Comparison of ENCODE assay signal across 18 mouse cellular contexts in genomic region chr1:165665758-165666157, GRCm38 (mm10). TPM values are rescaled to one million over a fixed set of nuclear protein-coding genes. Genes with fewer than 3 reads are reported as not detected.
DNase-seq lines count a peak whose midpoint lies in the region; ATAC-seq lines count a peak whose summit lies in the region.
"Had no signal": no experiment of that assay in that cellular context is flagged by ENCODE, and none has a peak within 500 bp of the region (broad histone marks: within the 10 kb centered on the region; RNA-seq: fewer than 3 reads in every experiment).

No protein-coding gene starts in this region.

- peaks cover 80% of the 10 kb centered on the region for H3K4me1 ChIP-seq in heart, embryonic 10.5 days
- H3K4me1 ChIP-seq in heart, embryonic 11.5 days (ENCODE audit: control insufficient read depth, insufficient read depth, low read length) = peaks cover 73% of the 10 kb centered on the region
- H3K4me1 ChIP-seq in heart, embryonic 16.5 days (ENCODE audit: control insufficient read depth, insufficient read depth, low read length) = peaks cover 70% of the 10 kb centered on the region
- H3K4me1 ChIP-seq in kidney, embryonic 14.5 days (ENCODE audit: control insufficient read depth, insufficient read depth, low read length) = peaks cover 15% of the 10 kb centered on the region
- H3K4me1 ChIP-seq: embryonic facial prominence, embryonic 12.5 days had no signal

- no peaks in the 10 kb centered on the region for H3K9me3 ChIP-seq in heart, embryonic 10.5 days
- H3K9me3 ChIP-seq in heart, embryonic 11.5 days (replicated peaks; ENCODE audit: control insufficient read depth, low read length) = no peaks in the 10 kb centered on the region
- H3K9me3 ChIP-seq in heart, embryonic 16.5 days (replicated peaks; ENCODE audit: control insufficient read depth, low read length) = no peaks in the 10 kb centered on the region
- H3K9me3 ChIP-seq in kidney, embryonic 14.5 days (ENCODE audit: control insufficient read depth, low read length) = no peaks in the 10 kb centered on the region
- H3K9me3 ChIP-seq: embryonic facial prominence, embryonic 12.5 days; forebrain, embryonic 15.5 days; hindbrain, embryonic 15.5 days had no signal

- H3K9ac ChIP-seq in heart, embryonic 11.5 days (ENCODE audit: low read depth, low read length) = no peak overlapping the region
- peak overlapping the region; percentile 9; the same call in 1 of the 2 replicates for H3K9ac ChIP-seq in heart, embryonic 16.5 days (ENCODE audit: low read length)
- H3K9ac ChIP-seq in kidney, embryonic 14.5 days (ENCODE audit: low read depth, low read length) = no peak overlapping the region
- H3K9ac ChIP-seq: embryonic facial prominence, embryonic 12.5 days; forebrain, embryonic 15.5 days; hindbrain, embryonic 15.5 days had no signal

- no peak for ATAC-seq in heart, embryonic 11.5 days (replicated peaks; ENCODE audit: insufficient number of reproducible peaks, low FRiP score, low TSS enrichment)
- no peak for ATAC-seq in heart, embryonic 16.5 days (replicated peaks; ENCODE audit: extremely low read depth, insufficient read depth, low FRiP score)
- ATAC-seq in kidney, embryonic 14.5 days (ENCODE audit: low FRiP score, low TSS enrichment) = 0 out of 2 replicates have a peak, but pooled peaks have one; percentile 14
- ATAC-seq: activated CD4-positive, CD25-positive, alpha-beta regulatory T cell, adult 4 months; forebrain, embryonic 15.5 days; intestine, embryonic 16.5 days; Patski had no signal

- no peaks in the 10 kb centered on the region for H3K27me3 ChIP-seq in heart, embryonic 10.5 days (ENCODE audit: insufficient read depth, poor library complexity, severe bottlenecking)
- H3K27me3 ChIP-seq in heart, embryonic 11.5 days (ENCODE audit: control insufficient read depth, insufficient read depth, low read length) = no peaks in the 10 kb centered on the region
- no peaks in the 10 kb centered on the region for H3K27me3 ChIP-seq in heart, embryonic 16.5 days (ENCODE audit: control insufficient read depth, insufficient read depth, low read length)
- no peaks in the 10 kb centered on the region for H3K27me3 ChIP-seq in kidney, embryonic 14.5 days (ENCODE audit: control insufficient read depth, insufficient read depth, low read length)
- H3K27me3 ChIP-seq: CH12.LX; embryonic facial prominence, embryonic 12.5 days; forebrain, embryonic 15.5 days; hindbrain, embryonic 15.5 days had no signal

- H3K27ac ChIP-seq in heart, embryonic 10.5 days = peak overlapping the region; percentile 62
- no peak overlapping the region for H3K27ac ChIP-seq in heart, embryonic 11.5 days (ENCODE audit: low read depth, low read length)
- peak overlapping the region; percentile 40 for H3K27ac ChIP-seq in heart, embryonic 16.5 days (ENCODE audit: low read length)
- no peak overlapping the region for H3K27ac ChIP-seq in kidney, embryonic 14.5 days (ENCODE audit: low read depth, low read length)
- H3K27ac ChIP-seq: embryonic facial prominence, embryonic 12.5 days; forebrain, embryonic 15.5 days; hindbrain, embryonic 15.5 days had no signal

- H3K4me2 ChIP-seq in heart, embryonic 11.5 days = no peak overlapping the region
- H3K4me2 ChIP-seq in heart, embryonic 16.5 days (ENCODE audit: low read depth, low read length) = no peak overlapping the region
- no peak overlapping the region for H3K4me2 ChIP-seq in kidney, embryonic 14.5 days (replicated peaks; ENCODE audit: low read depth, low read length)
- H3K4me2 ChIP-seq: embryonic facial prominence, embryonic 12.5 days; forebrain, embryonic 15.5 days; hindbrain, embryonic 15.5 days had no signal

- 70% methylated on average over 5 of the region's 5 CpGs for WGBS in heart, embryonic 10.5 days
- 70% methylated on average over 5 of the region's 5 CpGs for WGBS in heart, embryonic 11.5 days (ENCODE audit: insufficient replicate concordance)
- WGBS in heart, embryonic 16.5 days = 64% methylated on average over 5 of the region's 5 CpGs
- WGBS in kidney, embryonic 14.5 days = 57% methylated on average over 5 of the region's 5 CpGs

- intact Hi-C loops in heart, postnatal 36 days (cut with DNase I) = no loop called here

- DNase-seq in heart, embryonic 10.5 days (ENCODE audit: low spot score) = no peak
- no peak for DNase-seq in heart, postnatal 36 days
- DNase-seq in kidney, postnatal 4 days = no peak
- DNase-seq: adrenal gland, postnatal 14 days; cerebellum, adult 11-12 months; cerebellum, adult 9-10 months; cerebellum, postnatal 25 days; gastrocnemius, postnatal 10 days had no signal

- peaks cover 47% of the 10 kb centered on the region for H3K36me3 ChIP-seq in heart, embryonic 10.5 days
- peaks cover 5% of the 10 kb centered on the region for H3K36me3 ChIP-seq in heart, embryonic 11.5 days (ENCODE audit: control insufficient read depth, insufficient read depth, low read length)
- peaks cover 16% of the 10 kb centered on the region for H3K36me3 ChIP-seq in heart, embryonic 16.5 days (ENCODE audit: control insufficient read depth, insufficient read depth)
- H3K36me3 ChIP-seq in kidney, embryonic 14.5 days (ENCODE audit: control insufficient read depth, insufficient read depth, low read length) = peaks cover 6% of the 10 kb centered on the region; the same call in 1 of the 2 replicates
- H3K36me3 ChIP-seq: embryonic facial prominence, embryonic 12.5 days; forebrain, embryonic 15.5 days; hindbrain, embryonic 15.5 days had no signal

- no peak overlapping the region for H3K4me3 ChIP-seq in heart, embryonic 10.5 days
- no peak overlapping the region for H3K4me3 ChIP-seq in heart, embryonic 11.5 days (ENCODE audit: low read depth, low read length)
- H3K4me3 ChIP-seq in heart, embryonic 16.5 days (ENCODE audit: low read length) = no peak overlapping the region
- no peak overlapping the region for H3K4me3 ChIP-seq in kidney, embryonic 14.5 days (ENCODE audit: low read length)
- H3K4me3 ChIP-seq: embryonic facial prominence, embryonic 12.5 days; forebrain, embryonic 15.5 days; hindbrain, embryonic 15.5 days had no signal

RNA-seq across cellular contexts. Expression of gene Mpzl1, which starts 31.4 kb away (rescaled TPM):
- polyA plus RNA-seq in heart, embryonic 10.5 days (2016; fragmentation: Nextera tagmentation; extraction: Ambion mirVana) = 138 and 170 TPM in 2 replicates
- 129 and 143 TPM in 2 replicates for polyA plus RNA-seq in heart, embryonic 11.5 days (2014; fragmentation: Nextera tagmentation; extraction: Ambion mirVana)
- 95.3 and 104 TPM in 2 replicates for polyA plus RNA-seq in heart, embryonic 16.5 days (2015; fragmentation: Nextera tagmentation; extraction: Ambion mirVana)
- 10 to 100 TPM; 14.4 to 21.4 TPM for total RNA-seq in heart, postnatal 36 days (2021)
- polyA plus RNA-seq in kidney, embryonic 14.5 days (2014; fragmentation: Nextera tagmentation; extraction: Ambion mirVana) = 196 and 253 TPM in 2 replicates

RNA-seq across cellular contexts. Expression of gene Rcsd1, which starts 43.8 kb away (rescaled TPM):
- 100 and 130 TPM in 2 replicates for polyA plus RNA-seq in heart, embryonic 10.5 days (2016; fragmentation: Nextera tagmentation; extraction: Ambion mirVana)
- 85.4 and 91.8 TPM in 2 replicates for polyA plus RNA-seq in heart, embryonic 11.5 days (2014; fragmentation: Nextera tagmentation; extraction: Ambion mirVana)
- polyA plus RNA-seq in heart, embryonic 16.5 days (2015; fragmentation: Nextera tagmentation; extraction: Ambion mirVana) = 99.3 and 111 TPM in 2 replicates
- total RNA-seq in heart, postnatal 36 days (2021) = 10 to 100 TPM; 74.2 to 80.7 TPM
- 29.4 and 44.4 TPM in 2 replicates for polyA plus RNA-seq in kidney, embryonic 14.5 days (2014; fragmentation: Nextera tagmentation; extraction: Ambion mirVana)

Comparison
In these comparisons a context has a peak if more than half of its experiments do, and no peak if none do; other contexts are left out.
1. H3K27ac ChIP-seq: peak in heart, embryonic 10.5 days (single experiment) and heart, embryonic 16.5 days (single experiment); none in heart, embryonic 11.5 days (single experiment) and kidney, embryonic 14.5 days (single experiment).